Mouse (Mus musculus) limb, embryonic 12.5 days (tissue): ENCODE results near the gene Map4k4. TPM values are rescaled to one million over a fixed set of nuclear protein-coding genes. Genes with fewer than 3 reads are reported as not detected.

ENCODE experiments used
- polyA plus RNA-seq: library from polyadenylated mRNA; unstranded; fragments of >200 nt; fragmentation: Nextera tagmentation; extraction: Ambion mirVana; gene quantifications from 2 replicates; pipeline ENCODE4 v1.2.1, GENCODE M21; 2016

The Map4k4 gene
- polyA plus RNA-seq, 1 experiment from 2014 or later = 62.6 TPM

Other genes with a start within 250 kb of the Map4k4 start
- gene Creg2, start 249.4 kb upstream of the Map4k4 start, polyA plus RNA-seq = 0.15 and 0.23 TPM in 2 replicates
- 1.5 and 1.7 TPM in 2 replicates for gene Rfx8, start 179.9 kb upstream of the Map4k4 start, polyA plus RNA-seq
- not detected in 2 replicates for gene Gm3646, start 95.6 kb upstream of the Map4k4 start, polyA plus RNA-seq
- gene Il1r2, start 173.2 kb downstream of the Map4k4 start, polyA plus RNA-seq = 0.50 and 0.63 TPM in 2 replicates